Mouse (Mus musculus) skeletal muscle tissue, postnatal 0 days (tissue): ENCODE data around the gene Mrgpra3. TPM values are rescaled to one million over a fixed set of nuclear protein-coding genes. Genes with fewer than 3 reads are reported as not detected.

ENCODE experiments used
- polyA plus RNA-seq: library from polyadenylated mRNA; unstranded; fragments of >200 nt; fragmentation: Nextera tagmentation; extraction: Ambion mirVana; gene quantifications from 2 replicates; pipeline ENCODE4 v1.2.1, GENCODE M21; 2015

Gene Mrgpra3
- not detected in 2 replicates for polyA plus RNA-seq

GRCm38 (mm10) chr7:47601272-47601671 lies at the start of gene Mrgpra3:
TSS of gene Mrgpra3 (minus strand) at chr7:47601372.

Other genes starting within 250 kb of the Mrgpra3 start
- not detected in 2 replicates for gene Mrgpra1, start 247.1 kb downstream of the Mrgpra3 start, polyA plus RNA-seq
- not detected in 2 replicates for gene Mrgpra2a, start 149.2 kb downstream of the Mrgpra3 start, polyA plus RNA-seq
- gene Mrgpra2b, start 72.5 kb downstream of the Mrgpra3 start, polyA plus RNA-seq = not detected in 2 replicates